Mouse (Mus musculus): ENCODE measurements around the gene Atp5e.

- TF ChIP-seq POLR2A (IDR thresholded peaks at IDR 0.05; ENCODE audit: low read depth, low read length) (no peak; the same call in 1 of the 2 replicates), CTCF (IDR thresholded peaks at IDR 0.05; ENCODE audit: extremely low read depth, insufficient read length, insufficient replicate concordance, low read depth, low read length) (no peak)
Measured at GRCm38 (mm10) chr2:174437697-174437982, 26.3 kb downstream of the Atp5e start.
